Mouse (Mus musculus) lung, postnatal 10 days (tissue): ENCODE measurements around the gene C330021F23Rik.
A peak's percentile ranks its signal among the peaks of the same experiment; 100 is the strongest.
"Not testable (repeated sequence)": the region's sequence is repeated elsewhere in the genome, so short reads cannot be mapped to it uniquely, and the experiment has no call there.

Experiments
- DNase-seq: peaks from one replicate; pipeline ENCODE4 v3.0.0; 2021

C330021F23Rik gene

GRCm38 (mm10) chr8:3567641-3568371 is at the start of gene C330021F23Rik:
C330021F23Rik (plus strand) TSS chr8:3567990.
- DNase-seq = no peak

- DNase-seq = no peak
Observed at GRCm38 (mm10) chr8:3522007-3522697, 45.6 kb upstream of the C330021F23Rik start.

- no peak for DNase-seq
Observed at GRCm38 (mm10) chr8:3530816-3531215, 37.0 kb upstream of the C330021F23Rik start.

- DNase-seq = no peak
Observed at GRCm38 (mm10) chr8:3531936-3532335, 35.9 kb upstream of the C330021F23Rik start.

- peak; percentile 41 for DNase-seq
Observed at GRCm38 (mm10) chr8:3536053-3536841, 31.5 kb upstream of the C330021F23Rik start.

- no peak for DNase-seq
Observed at GRCm38 (mm10) chr8:3536940-3537339, 30.9 kb upstream of the C330021F23Rik start.

GRCm38 (mm10) chr8:3537666-3538065 is 30.1 kb upstream of the C330021F23Rik start:
- DNase-seq = no peak

- DNase-seq = no peak
Observed at GRCm38 (mm10) chr8:3539146-3539545, 28.6 kb upstream of the C330021F23Rik start.

GRCm38 (mm10) chr8:3540076-3540475 is 27.7 kb upstream of the C330021F23Rik start:
- no peak for DNase-seq

- DNase-seq = no peak
Observed at GRCm38 (mm10) chr8:3546511-3546910, 21.3 kb upstream of the C330021F23Rik start.

- no peak for DNase-seq
Observed at GRCm38 (mm10) chr8:3552240-3552639, 15.6 kb upstream of the C330021F23Rik start.

GRCm38 (mm10) chr8:3556114-3556513 is 11.7 kb upstream of the C330021F23Rik start:
- DNase-seq = no peak

GRCm38 (mm10) chr8:3568378-3568777 is 588 bp downstream of the C330021F23Rik start:
- DNase-seq = no peak

- DNase-seq = no peak
Observed at GRCm38 (mm10) chr8:3569784-3570183, 2.0 kb downstream of the C330021F23Rik start.

GRCm38 (mm10) chr8:3574546-3574945 is 6.8 kb downstream of the C330021F23Rik start:
- DNase-seq = no peak

- no peak for DNase-seq
Observed at GRCm38 (mm10) chr8:3576211-3576960, 8.6 kb downstream of the C330021F23Rik start.

GRCm38 (mm10) chr8:3579390-3580364 is 11.9 kb downstream of the C330021F23Rik start:
- DNase-seq = no peak

- DNase-seq = not testable (repeated sequence)
Observed at GRCm38 (mm10) chr8:3581961-3582360, 14.2 kb downstream of the C330021F23Rik start.

- no peak for DNase-seq
Observed at GRCm38 (mm10) chr8:3586452-3586851, 18.7 kb downstream of the C330021F23Rik start.

GRCm38 (mm10) chr8:3586993-3587390 is 19.2 kb downstream of the C330021F23Rik start, which contains the start of gene Camsap3:
Camsap3 (plus strand) TSS chr8:3587293.
- no peak for DNase-seq
